Mouse (Mus musculus): Measurements from ENCODE around the gene Sh2d6.
A peak's percentile ranks its signal among the peaks of the same experiment; 100 is the strongest.
"Not testable (repeated sequence)": the region's sequence is repeated elsewhere in the genome, so short reads cannot be mapped to it uniquely, and the experiment has no call there.

Gene Sh2d6

DNA sequence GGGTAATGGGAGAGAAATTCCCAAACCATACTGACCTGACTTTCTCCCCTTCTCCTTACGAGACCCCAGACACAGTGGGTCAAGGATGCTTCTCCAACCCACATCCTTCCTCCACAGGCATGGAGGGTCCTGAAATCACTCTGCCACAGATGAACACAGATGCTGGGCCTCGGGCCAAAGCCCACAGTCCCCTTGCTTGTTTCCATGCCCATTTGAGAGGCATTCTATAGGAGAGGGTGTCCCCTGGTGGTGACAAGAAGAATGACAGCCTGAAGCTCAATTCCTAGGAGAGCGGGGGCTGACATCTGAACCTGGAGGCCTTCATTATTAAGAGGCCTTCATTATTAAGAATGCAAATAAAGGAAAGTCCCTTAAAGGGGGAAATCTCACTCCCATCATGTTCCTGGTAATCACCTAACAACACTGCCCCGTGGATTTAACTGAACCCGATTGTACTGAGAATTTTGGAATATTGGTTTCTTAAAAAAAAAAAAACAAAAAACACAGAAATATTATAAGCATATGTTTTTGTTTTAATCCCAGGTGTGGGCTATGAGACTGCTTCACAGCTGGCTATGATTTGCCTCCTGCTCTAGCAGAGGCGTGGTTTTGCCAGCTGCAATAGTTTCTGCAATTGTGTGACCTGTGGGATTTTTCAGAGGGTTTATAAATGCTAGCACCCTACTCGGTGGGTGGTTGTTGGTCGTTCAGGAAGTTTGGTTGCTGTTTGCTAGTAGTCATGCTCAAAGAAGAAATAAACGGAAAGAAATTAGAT, 12.7 kb upstream of the Sh2d6 start:
- peak; percentile 60 for DNase-seq

DNA sequence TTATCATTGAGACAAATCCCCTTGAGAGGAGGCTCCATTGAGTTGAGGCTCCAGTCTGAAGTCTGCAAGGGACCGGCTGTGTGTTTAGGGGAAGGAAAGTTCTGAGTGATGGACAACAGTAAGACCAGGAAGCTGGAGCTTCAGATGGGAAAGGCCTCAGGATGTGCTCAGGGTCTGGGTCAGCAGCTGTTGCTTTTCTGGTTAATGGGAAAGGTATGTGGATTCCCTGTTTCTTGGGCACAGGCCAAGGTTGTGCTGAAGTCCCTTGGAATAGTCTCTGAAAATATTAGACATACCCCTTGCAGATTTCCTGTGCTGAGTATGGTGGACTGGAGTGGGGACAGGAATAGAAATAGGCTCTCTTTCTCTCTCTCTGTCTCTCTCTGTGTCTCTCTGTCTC, 12.0 kb upstream of the Sh2d6 start:
- DNase-seq = not testable (repeated sequence)

DNA sequence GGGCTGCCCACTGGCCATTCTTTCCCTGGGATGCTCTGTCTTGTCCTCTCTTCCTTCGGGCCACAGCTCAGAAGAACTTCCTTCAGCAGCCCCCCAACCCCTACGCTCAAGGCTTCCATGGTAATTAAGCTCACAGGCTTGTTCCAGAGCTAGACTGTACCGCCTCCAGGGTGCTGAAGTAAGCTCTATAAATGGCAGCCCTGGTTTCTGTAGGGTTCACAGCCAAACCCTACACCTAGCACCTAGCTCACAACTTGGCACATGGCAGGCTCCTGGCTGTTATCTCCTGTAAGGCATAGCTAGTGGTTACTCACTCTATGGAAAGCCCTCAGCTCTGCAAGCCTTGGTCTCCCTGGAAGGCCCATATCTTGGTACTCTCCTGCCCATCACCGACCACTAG, 11.1 kb upstream of the Sh2d6 start:
- no peak for DNase-seq

DNA sequence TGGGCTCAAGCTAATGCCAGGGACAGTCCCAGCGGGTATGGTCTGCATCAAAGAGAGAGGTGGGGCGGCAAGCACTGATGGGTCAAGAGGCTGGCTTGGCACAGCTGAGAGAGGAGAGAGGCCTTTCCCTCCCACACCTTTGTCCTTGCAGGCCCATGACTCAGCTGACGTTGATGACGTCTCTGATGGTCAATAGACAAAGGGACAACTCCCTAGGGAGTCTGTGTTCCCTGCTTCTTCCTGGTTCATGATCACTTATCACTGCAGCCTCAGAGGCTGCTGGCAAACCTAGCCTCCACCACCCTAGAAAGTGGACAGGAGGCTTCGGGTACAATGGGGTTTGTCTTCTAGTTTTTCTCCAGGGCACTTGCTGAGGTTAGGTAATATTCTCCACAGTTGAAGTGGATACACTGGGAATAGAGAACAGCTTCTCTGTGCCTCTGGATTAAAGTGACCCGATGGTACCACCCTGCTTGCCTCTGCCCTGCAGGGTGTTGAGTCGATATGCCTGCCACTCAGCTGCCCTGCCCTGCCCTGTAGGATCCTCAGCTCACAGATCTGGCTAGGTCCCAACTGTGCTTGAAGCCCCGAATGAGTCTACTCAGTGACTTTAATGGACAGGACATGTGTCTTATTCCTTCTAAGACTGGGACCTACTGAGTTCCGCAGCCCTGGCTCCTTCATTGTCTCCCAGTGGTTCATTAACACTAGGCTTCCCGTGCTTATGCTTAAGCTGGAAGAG, 7.1 kb upstream of the Sh2d6 start:
- no peak for DNase-seq

DNA sequence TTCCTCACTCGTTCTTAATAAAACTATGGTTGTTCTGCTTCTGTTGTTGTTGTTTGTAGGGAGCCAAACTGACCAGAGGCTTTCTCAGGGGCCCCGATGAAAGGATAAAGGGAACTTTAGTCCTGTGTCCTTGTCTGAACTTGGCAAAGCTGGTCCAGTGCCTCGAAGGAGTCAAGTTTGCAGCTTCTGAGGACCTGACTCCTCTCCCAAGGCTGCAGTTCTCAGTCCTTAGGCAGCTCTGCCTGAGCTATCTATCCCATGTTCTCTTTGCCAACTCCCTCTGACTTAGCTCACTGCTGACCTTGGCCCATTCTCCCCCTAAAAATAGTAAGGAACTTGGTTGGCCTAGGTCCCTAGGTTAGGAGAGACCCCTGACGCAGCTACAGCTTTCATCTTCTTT, 5.6 kb upstream of the Sh2d6 start:
- DNase-seq = no peak

DNA sequence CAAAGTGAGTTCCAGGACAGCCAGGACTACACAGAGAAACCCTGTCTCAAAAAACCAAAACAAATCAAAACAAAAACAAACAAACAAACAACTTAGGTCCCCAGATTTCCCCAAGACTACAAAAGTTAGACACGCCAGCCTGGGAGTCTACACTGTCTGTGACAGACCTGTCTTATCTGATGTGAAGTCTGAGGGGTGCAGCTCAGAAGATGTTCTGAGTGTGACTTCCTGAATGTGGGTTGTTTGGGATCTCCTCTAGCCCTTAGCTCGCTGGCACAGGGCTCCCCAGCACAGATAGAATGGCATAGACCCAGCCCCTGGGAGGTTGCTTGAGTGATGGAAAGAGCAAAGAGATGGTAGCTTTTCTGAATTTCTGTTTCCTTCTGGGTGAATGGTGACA, 2.7 kb upstream of the Sh2d6 start:
- DNase-seq = no peak

DNA sequence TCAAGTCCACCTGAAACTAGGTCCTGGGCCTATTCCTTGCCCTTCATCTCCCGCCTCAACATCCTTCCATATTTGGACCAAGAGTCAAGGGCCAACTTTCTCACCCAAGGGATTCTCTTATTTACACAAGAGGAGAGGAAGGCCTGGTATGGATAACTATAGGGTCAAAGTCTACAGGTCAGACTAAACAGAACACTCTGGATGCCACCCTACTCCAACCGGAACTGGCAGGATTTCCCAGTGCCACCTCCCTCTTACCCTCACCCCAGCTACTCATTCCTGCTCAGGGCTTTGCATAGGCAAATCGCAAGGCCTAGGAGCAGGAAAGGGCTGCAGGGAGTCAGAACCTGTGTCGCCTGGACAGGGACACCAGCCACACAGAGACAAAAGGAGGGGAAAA, 1.7 kb upstream of the Sh2d6 start:
- DNase-seq = no peak

DNA sequence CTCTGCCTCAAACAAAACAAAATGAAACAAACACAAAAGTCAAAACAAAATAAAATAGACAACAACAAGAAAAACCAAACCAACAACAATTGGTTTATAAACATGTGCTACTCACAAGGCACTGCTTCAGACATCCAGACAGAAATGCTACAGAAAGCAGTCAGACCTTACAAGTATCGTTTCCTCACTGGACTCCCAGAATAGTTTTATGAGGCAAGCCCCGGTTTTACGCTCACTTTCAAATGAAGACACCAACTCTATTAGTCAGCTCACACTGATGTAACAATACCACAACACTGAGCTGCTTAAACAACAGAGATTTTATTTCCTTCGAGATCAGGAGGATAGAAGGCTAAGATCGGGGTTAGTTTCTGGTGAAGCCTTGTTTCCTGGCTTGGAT, 781 bp upstream of the Sh2d6 start:
- DNase-seq = no peak

DNA sequence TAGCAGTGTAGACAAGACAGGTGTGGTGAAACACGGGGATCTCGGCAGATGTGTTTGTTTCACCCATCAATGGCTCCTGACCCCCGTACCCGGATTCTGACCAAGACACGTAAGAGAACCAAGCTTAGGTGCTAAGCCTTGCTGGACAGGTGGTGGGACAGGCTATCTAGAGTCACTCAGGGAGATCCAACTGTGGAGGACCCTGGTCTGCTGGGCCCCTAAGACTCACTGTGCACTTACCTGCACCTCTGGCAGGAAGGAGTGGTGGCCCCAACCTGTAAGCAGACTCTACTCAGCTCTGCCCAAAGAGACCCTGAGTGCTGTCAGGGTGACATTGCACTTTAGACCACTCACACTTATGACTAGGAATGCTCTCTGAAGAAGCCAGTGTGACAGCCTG, 603 bp downstream of the Sh2d6 start:
- DNase-seq = no peak

DNA sequence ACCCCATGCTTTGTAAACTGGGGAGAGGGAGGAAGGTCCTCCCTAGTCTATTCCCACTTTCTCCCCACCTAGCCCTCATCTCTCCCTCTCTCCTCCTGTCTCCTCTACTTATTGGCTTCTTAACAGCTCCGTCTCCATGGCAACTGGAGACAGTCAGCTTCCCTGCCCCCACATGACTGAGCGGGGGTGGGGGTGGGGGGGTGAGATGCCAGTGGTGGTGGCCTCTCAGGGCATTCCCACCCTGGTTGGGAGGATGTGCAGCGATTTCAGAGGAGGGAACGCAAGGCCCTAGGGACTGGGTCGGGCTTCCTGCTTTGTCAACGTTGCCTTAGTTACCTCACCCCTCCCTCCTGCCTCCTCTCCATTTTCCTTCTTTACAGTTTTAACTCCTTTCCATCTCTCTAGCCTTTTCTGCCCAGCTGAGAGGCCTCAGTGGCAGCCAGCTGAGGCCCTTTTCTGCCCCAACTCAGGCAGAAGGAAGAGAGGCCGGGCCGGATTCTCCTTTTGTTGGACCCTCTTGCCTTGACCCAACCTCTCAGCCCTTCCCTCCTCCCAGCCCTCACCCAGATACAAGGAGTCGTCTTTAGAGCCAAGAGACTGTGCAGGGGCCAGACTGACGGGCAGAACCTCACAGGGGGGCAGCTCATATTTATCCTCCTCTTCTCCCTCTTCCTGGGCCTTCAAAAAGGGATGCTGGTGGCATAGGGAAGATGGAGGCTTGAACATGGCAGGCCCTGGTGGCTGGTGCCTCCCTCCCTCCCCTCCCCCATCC, 1.4 kb downstream of the Sh2d6 start:
- DNase-seq = no peak

DNA sequence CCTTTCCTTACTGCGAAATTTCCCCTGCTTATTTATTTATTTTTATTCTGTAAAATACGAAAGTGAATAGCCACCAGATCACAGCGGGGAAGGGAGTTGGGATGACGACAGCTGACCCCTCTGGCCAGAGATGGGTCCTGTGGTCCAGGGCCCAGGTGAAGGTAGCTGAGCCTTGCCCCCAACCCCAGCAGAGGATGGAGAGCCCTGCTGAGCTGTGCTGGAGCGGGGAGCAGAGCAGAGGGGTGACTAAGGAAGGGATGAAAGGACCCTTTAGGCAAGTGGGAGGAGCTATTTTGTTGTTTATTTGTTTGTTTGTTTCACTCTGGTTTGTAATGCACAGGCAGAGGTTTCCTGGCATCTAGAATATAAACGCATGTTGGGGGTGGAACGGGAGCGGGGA, 2.2 kb downstream of the Sh2d6 start:
- no peak for DNase-seq

DNA sequence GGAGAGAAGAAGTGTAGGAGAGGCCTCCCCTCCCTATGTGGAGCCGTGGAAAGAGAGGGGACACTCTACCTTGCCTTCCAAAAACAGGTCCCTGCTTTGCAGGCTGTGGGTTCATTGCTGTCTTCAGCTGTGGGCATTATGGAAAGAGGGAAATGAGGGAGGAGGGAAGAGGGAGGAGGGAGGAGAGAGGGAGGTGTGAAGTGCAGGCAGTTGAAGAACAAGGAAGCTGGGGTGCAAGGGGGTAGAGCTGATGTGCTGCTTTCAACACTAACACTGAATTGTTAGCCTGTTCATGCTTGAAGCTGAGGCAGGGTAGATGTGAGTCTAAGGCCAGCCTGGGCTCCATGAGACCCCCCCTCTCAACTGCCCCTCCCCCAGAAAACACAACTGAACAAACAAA, 2.7 kb downstream of the Sh2d6 start:
- DNase-seq = no peak

DNA sequence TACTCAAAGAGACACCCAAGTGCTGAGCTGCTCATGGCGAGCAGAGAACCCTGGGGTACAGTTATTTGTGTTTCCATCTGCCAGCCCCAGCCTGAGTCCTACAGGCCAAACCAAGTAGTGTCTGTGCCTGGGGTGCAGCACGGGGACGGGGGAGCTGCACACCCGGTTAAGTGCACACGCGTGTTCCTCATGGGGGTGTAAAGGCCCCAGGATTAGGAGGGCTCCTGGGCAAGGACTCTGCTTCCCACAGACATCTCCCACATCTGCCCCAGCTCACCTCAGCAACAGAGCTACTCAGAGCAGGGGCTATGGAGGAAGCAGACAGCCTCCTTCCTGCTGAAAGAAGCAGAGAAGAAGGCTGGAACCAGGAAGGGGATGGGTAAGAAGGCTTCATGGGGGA, 5.9 kb downstream of the Sh2d6 start:
- no peak for DNase-seq

DNA sequence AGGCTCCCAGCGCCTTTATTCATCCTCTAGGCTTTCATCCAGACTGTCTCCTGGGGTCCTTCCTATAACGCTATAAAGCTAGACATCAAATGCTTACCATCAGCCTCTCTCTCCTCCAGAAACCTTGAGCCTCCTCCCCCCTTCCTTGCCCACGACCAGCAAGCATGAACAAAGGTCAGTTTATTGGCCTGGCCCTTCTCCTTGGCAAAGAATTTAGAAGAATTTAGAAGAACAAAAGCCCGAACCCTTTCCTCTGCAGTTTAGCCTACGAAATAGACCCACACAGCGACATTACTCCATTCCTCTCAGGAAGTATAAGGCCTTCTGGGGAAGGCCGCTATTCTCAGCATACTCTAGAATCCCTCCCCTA, 8.5 kb downstream of the Sh2d6 start:
- DNase-seq = no peak

DNA sequence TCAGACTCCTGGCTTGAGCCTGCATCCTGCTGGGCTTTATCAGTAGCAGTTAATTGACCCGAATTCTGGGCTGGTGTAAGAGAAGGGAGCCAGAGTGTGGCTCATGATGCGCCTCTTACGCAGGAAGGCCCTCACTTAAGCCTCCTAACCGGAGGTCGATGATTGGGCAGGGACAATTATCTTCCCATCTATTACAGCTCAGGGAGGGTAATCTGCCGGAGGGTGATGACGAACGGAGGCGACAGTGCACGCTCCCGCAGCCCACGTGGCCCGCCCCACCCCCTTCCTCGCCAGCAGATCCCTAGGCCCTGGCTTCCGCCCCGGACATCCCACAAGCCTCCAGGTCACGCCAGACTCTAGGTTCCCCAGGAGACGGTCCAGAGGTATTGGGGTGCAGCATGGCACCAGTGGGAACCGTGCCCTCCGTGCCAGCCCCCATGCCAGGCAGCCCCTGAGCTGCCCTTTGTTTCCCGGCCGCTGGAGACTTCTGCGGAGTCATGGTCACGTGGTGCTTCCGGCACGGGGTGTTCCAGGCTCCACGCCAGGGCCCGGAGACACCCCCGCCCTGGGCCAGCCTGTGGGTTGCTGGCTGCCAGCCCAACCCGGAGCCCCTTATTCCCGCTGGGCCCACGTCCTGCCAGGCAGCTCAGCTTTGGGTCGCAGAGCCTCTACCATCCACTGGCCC, 9.0 kb downstream of the Sh2d6 start:
- DNase-seq = peak; percentile 81

DNA sequence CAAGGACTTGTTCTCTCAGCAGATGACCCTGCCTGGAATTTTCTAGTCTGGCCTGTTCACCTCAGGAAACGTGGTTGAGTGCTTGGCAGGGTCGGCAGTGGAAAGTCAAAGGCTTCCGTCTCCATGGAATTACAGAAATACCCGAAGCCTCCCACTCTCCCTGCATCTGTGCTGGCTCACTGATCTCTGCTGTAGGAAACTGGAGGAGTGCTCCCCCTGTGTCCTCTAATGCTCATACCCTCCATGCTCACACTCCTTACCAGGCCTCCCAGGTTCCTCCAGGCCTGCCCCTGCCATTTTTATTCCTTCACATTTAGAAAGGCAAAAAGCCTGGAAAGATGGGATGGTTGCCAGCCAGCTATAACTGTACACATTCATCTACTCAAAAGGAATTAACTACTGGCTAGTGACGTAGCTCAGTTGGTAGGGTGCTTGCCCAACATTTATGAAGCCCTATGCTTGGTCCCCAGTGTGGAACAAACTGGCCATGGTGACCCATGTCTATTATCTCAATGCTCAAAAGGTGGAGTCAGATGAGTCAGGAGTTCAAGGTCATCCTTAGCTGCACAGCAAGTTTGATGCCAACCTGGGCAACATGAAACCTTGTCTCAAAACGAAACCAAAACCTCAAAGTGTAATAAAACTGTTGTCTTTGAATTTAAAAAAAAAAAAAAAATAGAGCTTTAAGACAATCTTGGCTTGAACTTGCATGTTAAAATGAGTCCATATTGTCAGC, 10.7 kb downstream of the Sh2d6 start:
- DNase-seq = no peak

DNA sequence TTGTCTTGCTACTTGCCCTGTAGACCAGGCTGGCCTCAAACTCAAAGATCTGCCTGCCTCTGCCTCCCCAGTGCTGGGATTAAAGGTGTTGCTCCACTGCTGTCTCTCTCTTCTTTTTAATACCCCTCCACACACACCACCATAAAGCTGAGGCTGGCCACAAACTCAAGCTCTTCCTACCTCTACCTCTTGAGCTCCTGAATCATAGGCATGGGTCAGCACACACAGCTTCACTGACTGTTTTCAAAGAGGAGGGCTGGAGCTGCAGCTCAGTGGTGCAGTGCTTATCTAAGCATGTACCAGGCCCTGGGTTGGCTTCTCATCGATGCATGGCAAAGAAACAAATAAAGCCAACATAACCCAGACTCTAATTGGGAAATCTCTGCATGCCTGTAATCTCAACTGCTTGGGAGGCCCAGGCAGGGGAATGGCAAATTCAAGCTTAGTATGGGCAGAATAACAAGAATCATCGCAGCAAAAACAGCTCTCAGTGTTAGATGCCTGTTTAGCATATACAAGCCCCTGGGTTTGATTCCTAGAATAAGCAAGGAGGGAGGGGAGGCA, 11.6 kb downstream of the Sh2d6 start:
- DNase-seq = no peak

DNA sequence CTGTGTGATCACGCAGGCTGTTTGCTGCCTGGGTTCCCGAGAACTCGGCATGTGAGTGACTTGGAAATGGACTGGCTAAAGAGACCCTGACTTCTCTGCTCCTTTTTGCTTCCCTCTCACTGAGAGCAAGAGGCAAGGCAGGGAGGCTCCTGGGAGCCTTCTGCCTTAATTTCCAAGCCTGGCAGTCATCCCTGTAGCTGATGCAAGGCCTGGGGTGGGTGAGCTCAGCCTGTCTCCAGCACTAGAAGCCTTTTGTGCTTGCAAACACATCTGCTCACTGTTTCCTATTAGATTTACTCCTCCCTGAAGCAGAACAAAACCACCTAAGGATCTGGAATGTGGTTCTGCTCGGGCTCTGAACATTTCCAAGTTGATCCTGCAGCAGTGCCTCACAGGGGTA, 12.9 kb downstream of the Sh2d6 start:
- no peak for DNase-seq

DNA sequence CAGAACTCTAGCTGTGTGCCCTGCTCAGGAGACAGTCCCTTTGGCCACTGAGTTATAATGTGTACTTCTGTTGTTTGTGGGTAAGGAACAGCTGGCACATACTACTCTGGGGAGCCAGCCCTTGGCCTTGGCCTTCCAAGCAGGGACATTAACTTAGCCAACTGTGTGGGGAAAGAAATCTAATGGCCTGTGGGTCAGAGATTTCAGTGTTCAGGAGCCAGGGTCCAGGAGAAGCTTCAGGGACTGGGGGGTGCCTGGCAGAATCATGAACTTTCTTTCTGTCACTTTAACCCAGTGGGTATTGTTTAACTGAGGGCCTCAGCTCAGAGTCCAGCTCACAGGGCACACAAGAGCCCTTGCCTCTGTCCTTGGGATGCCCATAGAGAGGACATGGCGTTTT, 15.4 kb downstream of the Sh2d6 start:
- no peak for DNase-seq

DNA sequence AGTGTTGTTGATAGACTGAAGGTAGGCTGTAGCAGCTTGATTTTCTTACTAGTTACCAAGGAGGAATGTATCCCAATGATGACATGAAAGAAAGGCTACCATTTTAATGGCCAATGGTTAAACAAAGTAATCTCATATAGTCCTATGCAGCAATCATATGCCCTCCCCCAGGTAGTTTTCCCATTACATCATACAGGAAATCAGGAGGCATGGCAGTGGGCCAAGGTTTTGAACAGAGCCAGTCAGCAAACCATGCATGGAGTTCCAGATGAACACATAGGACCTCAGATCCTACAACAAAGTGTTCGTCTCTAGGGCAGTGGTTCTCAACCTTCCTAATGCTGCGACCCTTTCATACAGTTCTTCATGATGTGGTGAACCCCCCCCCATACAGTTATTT, 17.6 kb downstream of the Sh2d6 start:
- DNase-seq = no peak

DNA sequence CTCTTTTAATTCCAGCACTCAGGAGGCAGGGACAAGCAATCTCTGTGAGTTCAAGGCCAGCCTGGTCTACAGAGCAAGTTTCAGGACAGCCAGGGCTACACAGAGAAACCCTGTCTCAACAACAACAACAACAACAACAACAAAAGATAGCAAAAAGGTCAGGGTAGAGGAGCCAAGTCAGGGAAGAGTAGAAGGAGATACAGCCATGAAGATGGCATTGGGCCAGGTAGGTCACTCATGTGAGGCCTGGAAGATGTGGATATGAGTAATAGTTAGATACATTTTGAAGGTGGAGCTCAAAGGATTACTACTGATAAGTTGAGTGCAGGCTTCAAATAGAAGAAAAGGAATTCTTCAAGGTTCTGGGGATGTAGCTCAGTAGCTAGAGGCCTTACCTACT, 18.2 kb downstream of the Sh2d6 start:
- DNase-seq = no peak

DNA sequence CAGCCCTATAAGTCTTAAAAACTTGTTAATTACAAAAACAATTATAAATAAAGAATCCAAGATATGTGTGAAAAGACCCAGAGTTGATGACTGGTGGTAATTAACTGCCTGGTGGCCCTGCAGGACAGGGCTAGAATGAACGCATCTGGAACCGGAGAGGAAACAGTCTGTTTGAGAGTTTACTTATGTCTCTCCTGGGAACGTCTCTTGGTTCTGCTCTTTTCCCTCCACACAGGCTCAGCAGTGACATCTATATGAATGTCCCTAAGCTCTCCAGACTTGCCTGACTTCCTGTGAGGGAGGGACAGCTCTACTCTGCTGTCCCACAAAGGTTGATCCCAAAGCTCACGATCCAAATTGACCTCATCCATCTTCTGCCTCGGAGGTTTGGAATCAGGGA, 22.6 kb downstream of the Sh2d6 start:
- DNase-seq = no peak
